Mouse (Mus musculus) layer of hippocampus, adult 8-10 months (tissue): ENCODE results near the gene Ccdc36. TPM values are rescaled to one million over a fixed set of nuclear protein-coding genes. Genes with fewer than 3 reads are reported as not detected.

Experiments
- DNase-seq, 2 experiments: peaks; one replicate each; pipeline ENCODE4 v3.0.0; 2022; ENCODE audit warnings: low spot score in 2 of 2
- total RNA-seq, 4 experiments: library from RNA; stranded (reverse); gene quantifications; 2 replicates each; pipeline ENCODE4 v1.2.4; 2022

The Ccdc36 gene
- total RNA-seq, 4 experiments from 2014 or later = 0.11 to 0.26 (median 0.15) TPM

DNA sequence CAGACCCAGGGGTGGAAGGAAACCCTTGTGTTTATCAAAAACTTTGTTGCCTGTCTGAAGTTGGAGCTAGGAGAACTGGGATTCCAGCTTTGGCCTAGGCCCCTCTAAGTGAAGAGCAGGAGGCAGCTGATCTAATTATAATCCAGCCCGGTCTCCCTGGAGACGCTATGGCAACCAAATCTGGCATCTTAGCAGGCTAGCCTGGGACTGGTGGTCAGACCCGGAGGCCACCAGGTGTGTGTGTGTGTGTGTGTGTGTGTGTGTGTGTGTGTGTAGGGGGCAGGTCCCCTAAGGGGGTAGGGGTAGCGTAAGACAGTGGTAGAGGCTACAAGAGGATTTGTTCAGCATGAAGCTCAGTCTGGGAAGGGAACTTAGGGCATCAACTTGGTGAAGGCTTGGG is 21.6 kb upstream of the Ccdc36 start:
- DNase-seq = peak in 1 of 2 experiments; percentile 61

DNA sequence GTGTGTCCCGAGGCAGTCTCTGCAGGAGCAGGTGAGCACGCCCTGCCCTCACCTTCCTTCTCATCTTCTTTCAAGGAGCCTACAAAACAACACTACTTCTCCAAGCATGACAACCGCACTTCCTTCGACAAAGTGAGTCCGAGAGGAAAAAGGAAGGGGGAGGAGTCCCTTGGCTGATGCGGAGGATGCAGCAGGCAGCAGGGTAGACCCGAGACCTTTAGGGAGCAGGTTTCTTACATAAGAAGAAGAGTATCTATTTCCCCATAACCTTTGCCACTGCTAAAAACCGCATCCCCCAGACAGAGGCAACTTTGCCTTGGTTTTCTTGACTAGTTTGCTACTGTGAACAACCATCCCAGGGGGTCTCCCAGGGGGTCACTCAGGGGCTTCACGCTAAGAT is 16.8 kb upstream of the Ccdc36 start:
- no peak for DNase-seq

DNA sequence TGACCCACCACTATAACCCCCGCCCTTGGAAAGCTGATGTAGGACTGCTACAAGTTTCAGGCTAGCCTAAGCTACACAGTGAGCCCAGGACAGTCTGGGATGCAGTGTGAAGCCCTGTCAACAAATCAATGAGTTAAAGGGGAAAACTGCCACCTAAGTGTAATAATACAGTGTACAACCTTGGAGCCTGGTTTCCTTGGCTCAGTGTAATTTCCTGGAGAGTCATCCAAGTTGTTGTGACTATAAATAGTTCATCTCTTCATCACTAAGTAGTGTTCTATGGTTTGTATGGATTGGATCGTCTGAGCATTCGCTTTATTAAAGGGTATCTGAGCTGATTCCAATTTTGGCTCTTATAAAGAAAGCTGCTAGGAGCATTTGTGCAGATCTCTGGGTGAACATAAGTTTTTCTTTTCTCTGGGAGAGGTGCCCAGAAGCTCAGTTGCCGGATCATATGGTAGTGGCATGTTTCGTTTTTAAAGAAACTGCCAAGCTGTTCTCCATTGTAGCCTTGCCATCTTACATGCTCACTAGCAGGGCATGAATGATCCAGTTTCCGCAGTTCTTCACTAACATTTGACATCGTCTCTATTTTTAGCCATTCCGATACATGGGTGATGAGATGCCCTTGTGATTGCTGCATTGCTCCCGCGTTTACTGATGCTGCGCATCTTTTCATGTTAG is 13.1 kb upstream of the Ccdc36 start:
- DNase-seq = peak; percentile 72 to 75

DNA sequence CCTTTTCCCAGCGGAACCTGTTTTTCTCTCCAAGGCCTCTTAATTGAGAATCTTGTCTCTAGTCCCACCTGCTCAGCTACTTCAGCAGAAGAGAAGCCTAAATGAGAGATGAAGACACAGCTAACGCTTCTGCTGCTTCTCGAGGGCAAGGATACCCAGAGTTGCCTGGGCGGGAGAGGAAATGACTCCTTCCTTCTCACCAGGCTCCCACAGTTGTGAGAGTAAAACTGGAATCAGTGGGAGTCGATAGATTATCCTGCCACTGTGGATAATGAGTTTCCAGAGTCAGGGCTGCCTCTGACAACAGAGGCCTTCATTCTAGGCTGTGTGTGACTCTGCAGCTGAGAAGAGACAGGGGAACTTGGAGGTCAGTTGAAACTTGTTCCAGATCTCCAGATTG is 12.2 kb upstream of the Ccdc36 start:
- DNase-seq = no peak

DNA sequence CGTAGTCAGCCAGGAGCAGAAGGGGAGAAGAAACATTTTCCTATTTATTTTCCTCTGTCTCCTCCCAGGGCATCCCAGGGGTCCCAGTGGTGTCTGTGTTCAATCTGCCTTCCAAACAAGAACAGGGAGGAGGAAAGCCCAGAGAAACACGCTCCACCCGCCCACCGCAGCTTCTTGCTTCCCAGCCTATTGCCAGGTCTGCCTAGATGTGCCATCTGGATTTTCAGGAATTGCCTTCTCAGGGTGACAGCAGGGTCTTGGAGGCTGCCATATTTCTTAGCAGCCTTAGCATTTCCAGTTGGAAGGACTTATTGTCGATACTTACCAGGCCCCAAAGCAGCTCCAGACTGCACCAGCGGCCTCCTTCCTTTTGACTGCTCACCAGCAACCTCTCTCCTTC is 10.9 kb upstream of the Ccdc36 start:
- peak in 1 of 2 experiments; percentile 46 for DNase-seq

DNA sequence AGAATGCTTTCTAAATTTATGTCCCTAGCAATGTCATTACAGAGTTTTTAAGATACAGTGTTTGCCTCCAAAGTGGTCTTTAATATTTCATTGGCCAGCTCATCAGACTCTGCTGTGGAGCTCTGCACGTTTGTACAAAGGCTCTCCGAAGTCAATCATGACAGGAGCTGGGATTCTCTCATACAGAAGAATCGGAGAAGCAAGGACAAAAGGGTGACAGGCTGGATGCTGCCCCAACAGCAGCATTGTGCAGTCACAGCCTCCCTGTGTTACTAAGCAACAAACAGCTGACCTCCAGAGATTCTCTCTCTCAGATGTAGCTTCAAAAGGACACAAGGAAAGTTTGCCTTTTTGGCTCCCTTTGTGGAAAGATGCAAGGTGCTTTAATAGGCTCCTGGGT is 7.9 kb upstream of the Ccdc36 start, which contains the start of gene BC048562:
Gene BC048562, plus strand, starts transcription at position 301 of the 400 bp plus-strand sequence.
- DNase-seq = no peak

DNA sequence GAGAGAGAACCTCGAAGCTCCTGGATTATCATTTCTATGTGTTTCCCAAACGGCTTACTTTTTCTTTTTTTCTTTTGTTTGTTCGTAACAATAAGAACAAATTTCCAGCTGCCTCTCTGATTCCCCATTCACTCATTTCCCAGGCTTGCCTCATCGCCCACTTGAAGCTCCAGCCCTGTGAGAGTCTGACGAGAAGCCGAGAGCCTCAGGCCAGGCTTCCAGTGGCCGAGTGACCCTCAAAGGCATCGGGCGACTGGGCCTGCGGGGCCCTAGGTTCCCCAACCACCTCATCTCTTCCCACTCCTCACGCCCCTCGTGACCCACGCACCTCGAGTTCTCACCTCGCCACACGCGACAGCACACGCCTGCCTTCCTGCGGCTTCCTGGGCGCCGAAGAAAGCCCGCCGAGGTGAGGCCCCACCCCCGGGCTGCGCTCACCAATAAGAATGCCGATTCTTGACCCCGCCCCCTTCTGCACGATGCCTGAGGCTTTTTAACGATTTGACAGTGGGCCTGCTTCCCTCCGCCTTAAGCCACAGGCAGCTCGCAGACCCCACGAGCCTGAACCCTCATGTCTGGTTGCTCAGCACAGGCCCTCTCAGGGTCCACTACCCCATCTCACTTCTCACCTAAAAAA is 3.3 kb upstream of the Ccdc36 start:
- DNase-seq = no peak

DNA sequence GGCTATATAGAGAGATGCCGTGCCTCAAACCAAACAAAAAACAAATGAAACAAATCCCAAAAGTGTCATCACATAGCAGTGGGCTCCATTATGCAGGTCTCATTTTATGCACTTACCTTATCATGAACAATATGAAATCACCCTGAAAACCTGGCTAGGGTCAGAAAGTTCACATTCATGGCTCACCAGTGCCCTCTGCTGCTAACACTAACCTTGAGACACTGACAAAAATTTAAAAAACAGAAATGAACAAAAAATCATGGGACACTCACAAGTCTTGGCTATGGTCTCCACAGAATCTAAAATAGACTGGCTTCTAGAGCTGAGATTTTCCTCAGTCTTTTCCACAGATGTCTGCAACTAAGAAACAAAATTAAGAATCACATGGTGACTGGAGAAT is 16.1 kb downstream of the Ccdc36 start:
- peak in 1 of 2 experiments; percentile 20 for DNase-seq

DNA sequence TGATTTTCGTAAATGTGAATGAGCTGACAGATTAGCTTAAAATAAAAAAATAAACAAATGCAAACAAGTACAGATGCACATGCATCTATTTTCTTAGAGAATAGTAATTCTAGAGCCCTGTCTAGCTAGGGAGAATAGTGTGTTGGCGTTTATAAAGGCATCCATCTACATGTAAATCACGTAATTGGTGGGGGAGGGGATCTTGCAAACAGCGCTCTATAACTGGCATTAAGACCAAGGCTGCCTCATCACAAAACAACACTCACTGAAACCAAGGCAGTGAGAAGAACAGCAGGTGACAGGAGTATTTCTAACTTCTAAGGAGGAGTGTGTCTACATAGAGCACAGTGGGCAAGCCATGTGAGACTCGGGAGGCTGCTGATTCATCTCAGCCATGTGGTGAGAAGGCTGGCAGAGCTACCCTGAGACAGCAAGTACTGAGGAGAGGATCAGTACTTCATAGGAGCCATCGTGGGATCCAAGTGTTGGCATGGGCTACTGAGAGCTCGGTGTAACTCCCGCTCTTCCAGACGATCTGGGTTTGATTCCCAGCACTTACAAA is 16.8 kb downstream of the Ccdc36 start:
- DNase-seq = peak; percentile 63 to 66

DNA sequence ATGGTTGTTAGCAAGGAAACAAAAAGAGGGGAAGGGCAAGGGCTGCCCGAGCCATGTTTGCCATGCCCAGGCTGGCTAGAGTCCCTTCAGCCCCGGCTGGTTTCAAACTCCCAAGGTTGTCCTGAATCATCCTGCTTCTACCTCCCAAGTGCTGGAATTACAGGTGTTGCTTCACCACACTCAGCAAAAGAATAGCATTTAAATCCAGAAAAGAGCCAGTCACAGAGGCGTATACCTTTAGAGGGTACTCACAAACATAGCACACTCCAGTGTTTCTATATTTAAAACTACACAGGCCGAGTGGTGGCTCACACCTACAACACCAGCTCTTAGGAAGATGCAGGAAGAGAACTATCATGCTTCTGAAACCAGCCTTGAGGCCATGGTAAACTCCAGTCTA is 18.7 kb downstream of the Ccdc36 start:
- no peak for DNase-seq

DNA sequence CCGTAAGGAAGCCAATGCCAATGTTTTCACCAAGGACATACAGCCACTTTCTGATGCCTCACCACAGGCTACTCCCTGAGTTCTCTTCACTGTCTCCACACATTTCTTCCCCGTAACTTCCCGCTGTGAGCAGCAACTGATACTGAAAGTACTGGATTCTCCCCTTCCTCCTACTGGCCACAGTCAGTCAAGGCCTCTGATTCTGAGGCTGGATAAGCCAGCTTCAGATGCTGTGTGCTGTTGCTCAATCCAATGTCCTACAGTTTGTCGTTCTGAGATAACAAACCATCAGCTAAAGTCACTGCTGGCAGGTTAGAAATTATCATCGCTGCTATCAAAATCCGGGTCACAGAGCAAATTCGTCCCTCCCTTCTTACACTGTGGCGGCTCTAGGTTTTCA is 23.8 kb downstream of the Ccdc36 start:
- DNase-seq = no peak

DNA sequence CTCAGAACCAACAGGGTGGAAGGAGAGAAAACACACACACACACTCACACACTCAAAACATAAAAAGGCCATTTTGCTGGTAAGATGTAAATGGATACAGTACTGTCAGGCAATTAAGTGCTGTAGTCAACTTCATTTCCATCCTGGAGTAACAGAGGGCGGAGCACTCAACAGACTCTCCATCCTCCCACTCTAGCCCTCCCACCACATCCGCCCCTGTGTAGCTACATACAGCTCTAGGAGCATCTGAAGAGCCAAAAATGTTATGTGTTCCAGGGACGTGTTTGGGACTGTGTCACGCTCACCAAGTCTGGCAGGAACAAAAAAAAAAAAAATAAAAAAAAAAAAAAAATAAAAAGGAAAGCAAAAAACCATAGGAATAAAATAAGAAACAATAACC is 25.2 kb downstream of the Ccdc36 start:
- no peak for DNase-seq

DNA sequence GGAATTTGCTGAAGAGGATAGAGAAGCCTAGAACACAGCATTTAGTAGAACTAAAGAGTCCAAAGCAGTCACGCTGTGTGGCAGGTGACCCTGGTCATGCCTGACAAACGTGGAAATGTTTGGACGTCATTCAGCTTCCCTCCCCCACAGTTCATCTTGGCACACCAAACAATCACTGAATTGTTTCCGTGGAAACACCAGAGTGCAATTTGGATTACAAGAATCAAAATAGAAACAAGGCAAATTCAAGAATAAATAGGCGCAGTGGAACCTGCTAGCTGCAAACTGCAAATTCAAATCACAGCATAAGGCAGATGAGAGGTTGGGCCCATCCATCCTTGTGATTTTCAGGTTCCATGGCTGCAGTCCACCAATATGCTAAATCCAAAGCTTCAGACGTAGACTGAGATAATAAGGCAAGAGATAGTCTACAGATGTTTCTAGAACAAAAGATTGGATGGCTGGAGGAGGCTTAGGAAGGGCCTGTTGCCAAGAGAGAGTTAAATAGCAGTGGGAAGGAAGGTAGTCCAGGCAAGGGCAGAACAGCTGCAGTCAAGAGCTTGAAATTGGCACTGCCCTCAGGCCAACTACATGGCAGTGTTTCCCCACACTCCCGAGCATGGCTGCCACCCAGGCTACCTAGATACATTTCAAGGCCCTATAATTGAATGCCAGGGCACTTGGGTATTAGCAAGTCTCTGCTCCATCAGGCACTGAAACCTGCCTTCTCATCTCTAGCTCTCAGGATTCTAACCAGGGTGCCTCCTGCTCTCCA is 26.9 kb downstream of the Ccdc36 start:
- peak; percentile 73 to 82 for DNase-seq

DNA sequence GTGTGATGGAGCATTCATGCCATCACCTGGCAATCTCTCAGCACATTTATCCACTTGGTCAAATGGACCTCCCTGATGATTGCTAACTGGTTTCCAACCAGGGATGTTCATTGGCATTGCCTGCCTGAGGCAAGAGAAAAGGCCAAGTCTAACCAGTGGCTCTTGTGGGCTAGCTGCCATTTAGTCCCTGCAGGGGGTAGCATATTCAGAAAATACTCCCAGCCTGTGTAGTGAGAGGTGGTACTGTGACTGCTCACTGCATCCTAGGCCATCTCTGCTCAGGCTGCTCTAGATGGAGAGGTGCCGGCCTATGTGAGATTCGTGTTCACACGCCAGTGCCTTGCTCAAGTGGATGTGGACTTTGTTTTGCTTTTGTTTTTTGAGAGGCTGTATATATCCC is 30.0 kb downstream of the Ccdc36 start:
- DNase-seq = no peak

DNA sequence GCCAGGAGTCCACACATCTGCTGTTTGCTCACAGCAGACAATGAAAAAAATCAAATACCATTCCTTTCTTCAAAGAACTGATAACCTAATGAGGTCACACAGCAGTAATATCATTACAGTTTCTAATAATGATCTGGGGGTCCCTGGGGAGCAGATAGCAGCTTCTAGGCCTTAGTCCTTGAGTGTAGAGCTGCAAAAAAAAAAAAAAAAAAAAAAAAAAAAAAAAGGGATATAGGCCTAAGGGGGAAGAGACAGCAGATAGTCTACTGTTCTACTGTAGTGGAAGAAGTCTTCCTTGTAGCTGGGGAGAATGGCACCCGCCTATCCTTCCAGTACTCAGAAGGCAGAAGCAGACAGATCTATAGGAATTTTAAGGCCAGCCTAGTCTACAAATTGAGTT is 32.9 kb downstream of the Ccdc36 start:
- no peak for DNase-seq

DNA sequence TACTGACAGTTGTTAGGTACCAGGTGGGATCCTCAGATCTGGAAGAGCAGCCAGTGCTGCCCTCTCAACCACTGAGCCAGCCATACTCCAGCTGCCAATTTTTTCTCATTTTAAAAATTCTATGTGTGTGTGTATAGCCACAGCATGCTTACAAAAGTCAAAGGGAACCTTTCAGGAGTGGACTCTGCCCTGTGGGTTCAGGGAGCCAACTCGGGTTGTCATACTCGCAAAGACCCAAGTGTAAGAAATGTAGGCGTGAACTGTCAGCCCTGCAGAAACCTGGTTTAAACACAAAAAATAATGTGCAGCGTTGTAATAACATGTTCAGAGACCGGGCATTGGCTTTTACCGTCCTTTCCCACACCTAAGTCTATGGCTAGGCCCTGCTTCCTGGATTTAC is 34.1 kb downstream of the Ccdc36 start:
- DNase-seq = no peak

DNA sequence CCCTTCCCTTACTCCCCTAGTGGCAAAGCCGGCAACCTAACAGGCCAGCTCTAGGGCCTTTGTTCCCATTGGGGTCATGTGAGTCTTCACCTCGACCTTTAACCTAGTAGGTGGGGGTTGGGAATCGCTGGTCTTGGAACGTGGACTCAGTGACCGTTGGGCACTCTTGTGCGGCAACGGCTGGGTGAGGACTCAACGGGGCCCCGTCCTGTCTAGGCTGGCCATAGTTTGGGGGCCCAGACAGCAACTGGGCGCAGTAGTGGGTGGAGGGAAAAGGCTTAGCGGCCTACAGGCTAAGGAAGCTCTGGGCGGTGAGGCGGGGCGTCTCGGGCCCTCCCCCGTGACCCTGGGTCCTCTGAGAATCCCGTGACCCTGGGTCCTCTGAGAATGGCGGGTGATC is 35.6 kb downstream of the Ccdc36 start, which contains the start of gene 1700102P08Rik:
Gene 1700102P08Rik, plus strand, starts transcription at position 130 of the 400 bp plus-strand sequence.
- DNase-seq = no peak

DNA sequence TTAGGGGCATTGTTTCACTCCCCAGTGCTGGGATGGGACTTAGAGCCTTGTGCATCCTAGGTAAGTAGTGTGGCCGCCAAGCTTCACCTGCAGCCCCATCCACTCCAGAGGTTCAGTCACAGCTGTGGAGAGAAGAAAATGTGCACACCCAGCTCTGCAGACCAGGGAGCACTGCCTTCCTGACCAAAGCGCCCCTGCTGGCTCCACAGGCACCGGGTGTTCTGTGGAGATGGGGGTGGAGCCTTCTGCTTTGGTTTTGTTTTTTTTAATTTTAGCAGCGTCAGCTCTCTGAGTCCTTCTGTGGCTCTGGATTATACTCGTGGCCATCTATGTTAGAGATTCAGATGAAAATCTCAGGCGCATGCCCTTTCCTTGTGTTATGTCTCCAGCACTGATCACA is 39.1 kb downstream of the Ccdc36 start:
- DNase-seq = no peak

DNA sequence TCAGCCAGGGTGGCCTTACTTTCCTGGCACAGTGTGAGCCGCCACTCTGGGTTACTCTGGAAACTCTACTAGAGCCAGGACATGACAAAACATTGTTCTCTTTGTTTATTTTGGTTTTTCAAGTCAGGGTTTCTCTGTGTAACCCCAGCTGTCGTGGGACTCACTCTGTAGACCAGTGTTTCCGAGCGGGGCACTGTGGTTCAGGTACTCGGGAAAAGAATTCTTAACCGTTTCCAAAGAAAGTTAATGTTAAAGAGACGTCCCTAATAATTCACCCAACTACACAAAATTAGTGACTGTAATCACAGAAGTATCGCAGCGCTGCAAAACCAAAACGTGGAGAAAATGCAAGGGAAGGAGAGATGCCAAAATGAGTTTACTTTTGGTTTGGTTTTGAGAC is 39.7 kb downstream of the Ccdc36 start:
- DNase-seq = no peak

DNA sequence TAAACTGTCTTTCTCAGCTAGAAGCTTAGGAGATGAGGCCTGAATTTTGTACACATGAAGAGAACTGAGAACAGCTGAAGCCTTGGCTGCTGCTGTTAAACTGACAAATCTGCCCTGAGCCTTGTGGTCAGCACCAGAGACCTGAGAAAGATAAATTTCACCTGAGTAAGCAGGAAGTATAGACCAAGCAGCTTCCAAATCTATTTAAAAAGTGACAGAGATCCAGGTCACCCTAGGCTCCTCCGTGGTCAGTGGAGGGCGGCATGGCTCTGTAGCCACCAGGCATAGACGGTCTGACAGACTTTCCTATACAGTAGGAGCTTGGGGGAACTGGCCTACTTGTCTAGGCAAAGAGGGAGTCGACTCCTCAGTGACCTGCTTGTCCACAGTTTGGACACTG is 41.5 kb downstream of the Ccdc36 start:
- no peak for DNase-seq

DNA sequence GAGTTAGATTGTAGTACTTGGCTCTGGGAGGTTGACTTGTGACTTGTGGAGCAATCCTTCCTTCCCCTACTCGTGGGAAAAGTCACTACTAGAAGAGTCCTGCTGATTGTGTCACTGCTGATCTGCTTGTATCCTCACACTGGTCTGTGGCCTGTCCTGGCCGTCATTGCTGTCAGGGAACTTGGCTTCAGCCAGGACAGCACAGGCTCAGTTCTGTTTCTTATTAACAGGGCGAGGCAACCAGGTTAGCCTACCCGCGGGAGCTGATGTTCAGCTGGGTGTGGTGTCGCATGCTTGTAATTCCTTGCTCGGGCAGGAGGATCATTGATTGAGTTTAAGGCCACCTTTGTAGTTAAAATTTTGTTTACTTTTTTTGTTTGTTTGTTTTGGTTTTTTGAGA is 43.3 kb downstream of the Ccdc36 start:
- DNase-seq = no peak

DNA sequence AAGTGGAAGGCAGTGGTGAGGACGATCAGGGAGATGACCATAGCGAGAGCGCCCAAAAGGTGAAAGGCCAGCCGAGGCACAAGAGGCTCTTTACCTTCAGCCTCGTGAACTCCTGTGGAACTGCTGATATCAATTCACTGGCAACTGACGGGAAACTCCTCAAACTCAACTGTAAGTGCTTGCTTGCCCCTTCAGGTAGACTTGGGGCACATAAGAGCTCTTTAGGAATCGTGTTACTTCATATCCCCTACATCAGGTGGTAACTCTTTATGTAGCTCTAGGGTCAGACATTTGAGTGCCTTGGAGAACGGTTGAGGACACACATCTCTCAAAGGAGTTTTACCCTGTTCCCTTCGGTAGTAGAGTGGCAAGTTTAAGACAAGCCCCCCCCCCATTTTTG is 46.9 kb downstream of the Ccdc36 start:
- DNase-seq = no peak
